Mouse (Mus musculus): ENCODE results near the gene Tmem8b.

Gene Tmem8b

DNA sequence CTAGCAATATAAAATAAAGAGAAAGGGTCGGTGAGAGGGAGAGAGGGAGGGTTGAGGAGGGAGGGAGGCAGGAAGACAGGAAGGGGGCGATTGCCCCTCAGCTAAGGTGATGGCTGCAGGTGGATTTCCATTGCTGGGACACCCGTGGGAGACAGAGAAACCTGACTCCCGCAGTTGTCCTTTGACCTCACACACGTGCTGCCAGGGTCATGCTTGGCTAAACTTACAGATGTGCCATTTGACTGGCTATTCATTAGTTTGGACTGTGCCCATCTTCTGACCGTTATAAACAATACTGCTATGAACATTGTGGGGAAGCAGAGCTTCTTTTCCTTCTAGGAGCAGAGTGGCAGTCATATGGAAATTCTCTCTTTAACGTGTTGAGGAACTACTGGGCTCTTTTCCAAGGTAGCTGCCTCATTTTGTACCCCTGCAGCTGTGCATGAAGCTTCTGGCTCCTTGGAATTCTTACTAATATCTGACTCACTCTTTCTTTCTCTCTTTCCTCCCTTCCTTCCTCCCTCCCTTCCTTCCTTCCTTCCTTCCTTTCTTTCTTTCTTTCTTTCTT lies 45.0 kb downstream of the Tmem8b start:
- no peak for DNase-seq (ENCODE audit: low read depth, low spot score)

GRCm38 (mm10) chr4:43720491-43721228 lies 51.9 kb downstream of the Tmem8b start:
- DNase-seq (ENCODE audit: low read depth, low spot score), result peak; percentile 25

DNA sequence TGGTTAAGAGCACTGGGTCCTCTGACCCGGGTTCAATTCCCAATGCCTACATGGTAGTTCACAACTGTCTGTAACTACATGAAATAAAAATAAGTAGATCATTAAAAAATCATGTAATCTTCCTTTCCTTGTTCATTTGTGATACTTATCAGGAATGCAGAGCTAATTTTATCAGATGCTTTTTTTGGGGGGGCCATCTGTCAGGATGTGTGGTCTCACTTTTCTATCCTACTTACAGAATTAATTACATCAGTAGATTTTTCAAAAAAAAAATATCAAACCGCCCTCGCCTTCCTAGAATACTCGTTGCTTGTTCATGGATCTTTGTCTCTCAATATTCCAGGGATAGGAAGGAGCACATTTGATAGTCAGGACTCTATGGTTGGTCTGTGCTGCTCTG lies 53.4 kb downstream of the Tmem8b start:
- DNase-seq (ENCODE audit: low read depth, low spot score), result no peak

DNA sequence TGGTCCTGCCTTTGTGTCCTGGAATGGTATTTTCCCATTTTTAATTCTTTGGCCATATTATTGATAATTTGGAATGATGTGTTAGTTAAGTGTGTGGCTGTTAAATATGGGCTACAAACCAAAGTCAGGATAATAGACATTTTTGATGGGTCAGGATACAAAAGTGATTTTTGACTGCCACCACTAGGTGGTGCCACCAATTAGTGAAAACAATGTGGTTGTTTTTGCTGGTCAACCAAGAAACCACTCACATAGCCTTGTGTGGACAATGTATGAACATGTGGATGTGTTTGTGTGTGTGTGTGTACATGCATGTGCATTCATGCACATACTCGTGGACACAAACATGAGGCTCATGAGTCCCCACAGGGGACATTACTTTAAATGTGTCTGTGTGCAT lies 56.0 kb downstream of the Tmem8b start:
- DNase-seq (ENCODE audit: low read depth, low spot score), result peak; percentile 31

- no peak for DNase-seq (ENCODE audit: low read depth, low spot score)
Measured at GRCm38 (mm10) chr4:43726228-43726993, 57.6 kb downstream of the Tmem8b start.

- DNase-seq (ENCODE audit: low read depth, low spot score), result no peak
Measured at GRCm38 (mm10) chr4:43726995-43727394, 58.2 kb downstream of the Tmem8b start, which contains the start of gene Hrct1. TSS of gene Hrct1 (plus strand) at chr4:43727188.

GRCm38 (mm10) chr4:43727718-43728575 lies 59.2 kb downstream of the Tmem8b start:
- no peak for DNase-seq (ENCODE audit: low read depth, low spot score)

GRCm38 (mm10) chr4:43728576-43728954 lies 59.8 kb downstream of the Tmem8b start:
- no peak for DNase-seq (ENCODE audit: low read depth, low spot score)

- no peak for DNase-seq (ENCODE audit: low read depth, low spot score)
Measured at GRCm38 (mm10) chr4:43729126-43729525, 60.4 kb downstream of the Tmem8b start.

- DNase-seq (ENCODE audit: low read depth, low spot score), result no peak
Measured at GRCm38 (mm10) chr4:43729794-43730550, 61.2 kb downstream of the Tmem8b start, which contains the start of gene Spaar. TSS of gene Spaar (plus strand) at chr4:43730034.

- DNase-seq (ENCODE audit: low read depth, low spot score), result no peak
Measured at GRCm38 (mm10) chr4:43730750-43731297, 62.1 kb downstream of the Tmem8b start.

GRCm38 (mm10) chr4:43732171-43732570 lies 63.4 kb downstream of the Tmem8b start:
- no peak for DNase-seq (ENCODE audit: low read depth, low spot score)

GRCm38 (mm10) chr4:43733186-43733585 lies 64.4 kb downstream of the Tmem8b start:
- no peak for DNase-seq (ENCODE audit: low read depth, low spot score)

GRCm38 (mm10) chr4:43737144-43737543 lies 68.4 kb downstream of the Tmem8b start:
- DNase-seq (ENCODE audit: low read depth, low spot score), result no peak

GRCm38 (mm10) chr4:43738989-43739674 lies 70.4 kb downstream of the Tmem8b start:
- no peak for DNase-seq (ENCODE audit: low read depth, low spot score)

DNA sequence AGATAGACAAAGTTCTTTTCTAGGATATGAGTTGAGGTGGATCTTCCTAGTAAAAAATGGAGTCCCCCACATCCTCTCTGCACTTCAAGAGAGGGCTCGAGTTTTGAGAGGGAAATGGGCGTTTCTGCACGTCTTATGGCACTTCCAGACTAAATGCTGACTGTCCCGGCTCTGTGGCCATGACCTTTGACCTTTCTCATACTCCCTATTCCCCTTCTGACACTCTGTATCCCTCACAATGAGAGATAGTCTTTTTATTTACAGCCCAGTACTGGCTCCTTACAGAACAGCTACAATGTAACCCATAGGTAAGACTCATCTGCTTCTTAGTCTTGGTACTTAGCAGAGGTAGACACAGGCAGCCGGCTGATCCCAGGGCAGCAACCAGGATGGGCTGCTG lies 72.8 kb downstream of the Tmem8b start:
- DNase-seq (ENCODE audit: low read depth, low spot score), result no peak

All from retina, postnatal 7 days (tissue).